Mouse (Mus musculus): ENCODE measurements around the gene Gm36864. TPM values are rescaled to one million over a fixed set of nuclear protein-coding genes. Genes with fewer than 3 reads are reported as not detected.
"Not testable (repeated sequence)": the region's sequence is repeated elsewhere in the genome, so short reads cannot be mapped to it uniquely, and the experiment has no call there.

Gm36864 gene
- polyA plus RNA-seq (2015; fragmentation: Nextera tagmentation; extraction: Ambion mirVana): not detected in 2 replicates

DNA sequence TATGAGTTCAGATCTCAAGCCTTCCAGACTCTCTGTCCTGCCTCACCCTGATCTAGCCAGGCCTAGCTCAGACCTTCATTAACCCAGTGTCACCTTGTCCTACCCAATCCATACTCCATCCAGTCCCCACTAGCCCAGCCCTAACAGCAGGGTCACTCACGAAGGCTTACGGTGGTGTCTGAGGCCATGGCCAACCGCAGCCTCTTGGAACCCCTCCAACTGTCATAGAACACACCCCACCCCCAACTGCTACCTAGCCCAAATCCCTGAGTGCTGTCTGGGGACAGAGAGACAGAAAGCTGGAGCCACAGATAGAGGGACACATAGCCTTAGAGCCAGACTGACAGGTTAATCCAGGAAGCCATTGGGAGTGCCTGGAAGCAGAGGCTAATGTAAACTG is at the start of gene Gm36864:
Gm36864 (plus strand) TSS at position 269 of the 400 bp plus-strand sequence.
- no peaks in the 10 kb centered on the region for H3K4me1 ChIP-seq (ENCODE audit: control insufficient read depth, insufficient read depth, low read length)
- no peaks in the 10 kb centered on the region for H3K9me3 ChIP-seq (replicated peaks; ENCODE audit: control insufficient read depth, low read length, poor library complexity, severe bottlenecking)
- 82% methylated on average over 3 of the region's 3 CpGs for WGBS
- H3K4me3 ChIP-seq (ENCODE audit: low read depth, low read length): no peak within 1 kb of the TSS
- no peak within 1 kb of the TSS for H3K9ac ChIP-seq (ENCODE audit: low read depth, low read length)
- H3K4me2 ChIP-seq (ENCODE audit: low read length): no peak within 1 kb of the TSS
- H3K27me3 ChIP-seq (ENCODE audit: control insufficient read depth, insufficient read depth, low read depth, low read length): no peaks in the 10 kb centered on the region
- no peaks in the 10 kb centered on the region for H3K36me3 ChIP-seq (ENCODE audit: control insufficient read depth, insufficient read depth, low read length)
- no peak for ATAC-seq
- no peak within 1 kb of the TSS for H3K27ac ChIP-seq (ENCODE audit: low read length)

DNA sequence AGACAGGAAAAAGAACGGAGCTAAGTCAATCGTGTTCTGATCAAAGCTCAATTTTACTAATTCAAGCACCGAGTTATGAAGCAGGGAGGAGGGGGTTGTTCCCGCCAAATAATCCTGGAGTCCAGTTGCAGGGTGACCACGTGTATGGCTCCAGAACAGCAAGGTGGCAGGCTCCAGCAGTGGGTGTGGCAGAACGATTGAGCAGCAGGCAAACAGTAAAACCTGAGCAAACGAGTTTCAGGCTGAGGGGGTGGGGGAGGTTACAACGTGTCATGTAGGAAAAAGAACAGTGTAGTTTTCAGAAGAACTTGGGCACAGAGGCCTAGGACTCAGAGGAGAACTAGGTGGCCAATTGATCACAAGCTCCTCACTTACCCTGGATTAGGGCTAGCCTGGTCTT is 49.5 kb upstream of the Gm36864 start:
- WGBS: 74% methylated on average over 8 of the region's 8 CpGs
- H3K27me3 ChIP-seq (ENCODE audit: control insufficient read depth, insufficient read depth, low read depth, low read length); H3K36me3 ChIP-seq (ENCODE audit: control insufficient read depth, insufficient read depth, low read length); H3K9me3 ChIP-seq (replicated peaks; ENCODE audit: control insufficient read depth, low read length, poor library complexity, severe bottlenecking); H3K4me1 ChIP-seq (ENCODE audit: control insufficient read depth, insufficient read depth, low read length); H3K9ac ChIP-seq (ENCODE audit: low read depth, low read length); H3K4me2 ChIP-seq (ENCODE audit: low read length); ATAC-seq; H3K4me3 ChIP-seq (ENCODE audit: low read depth, low read length); H3K27ac ChIP-seq (ENCODE audit: low read length): not testable (repeated sequence)

DNA sequence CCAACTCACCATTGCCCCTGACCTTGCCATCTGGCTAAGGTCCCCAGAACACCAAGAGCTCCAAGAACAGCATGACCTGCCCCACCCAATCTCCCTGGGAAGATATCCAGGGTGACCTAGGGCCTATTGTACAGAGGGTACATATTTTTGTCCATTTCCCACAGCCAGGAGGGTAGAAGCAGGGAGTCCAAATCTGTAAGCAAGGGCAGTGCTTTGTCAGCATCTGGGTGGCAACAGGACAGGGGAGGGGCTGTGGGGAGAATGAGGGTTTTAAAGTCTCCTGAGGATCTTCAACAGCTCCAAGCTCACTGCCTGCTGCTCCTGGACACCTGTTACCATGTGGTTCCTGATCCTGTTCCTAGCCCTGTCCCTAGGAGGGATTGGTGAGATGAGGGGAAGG is 48.0 kb upstream of the Gm36864 start, which contains the start of gene Klk1b24:
Klk1b24 (plus strand) TSS at position 301 of the 400 bp plus-strand sequence.
- not testable (repeated sequence) for H3K4me3 ChIP-seq (ENCODE audit: low read depth, low read length); H3K4me1 ChIP-seq (ENCODE audit: control insufficient read depth, insufficient read depth, low read length); H3K27me3 ChIP-seq (ENCODE audit: control insufficient read depth, insufficient read depth, low read depth, low read length); ATAC-seq; H3K36me3 ChIP-seq (ENCODE audit: control insufficient read depth, insufficient read depth, low read length); H3K9me3 ChIP-seq (replicated peaks; ENCODE audit: control insufficient read depth, low read length, poor library complexity, severe bottlenecking); H3K27ac ChIP-seq (ENCODE audit: low read length); H3K4me2 ChIP-seq (ENCODE audit: low read length); H3K9ac ChIP-seq (ENCODE audit: low read depth, low read length)

DNA sequence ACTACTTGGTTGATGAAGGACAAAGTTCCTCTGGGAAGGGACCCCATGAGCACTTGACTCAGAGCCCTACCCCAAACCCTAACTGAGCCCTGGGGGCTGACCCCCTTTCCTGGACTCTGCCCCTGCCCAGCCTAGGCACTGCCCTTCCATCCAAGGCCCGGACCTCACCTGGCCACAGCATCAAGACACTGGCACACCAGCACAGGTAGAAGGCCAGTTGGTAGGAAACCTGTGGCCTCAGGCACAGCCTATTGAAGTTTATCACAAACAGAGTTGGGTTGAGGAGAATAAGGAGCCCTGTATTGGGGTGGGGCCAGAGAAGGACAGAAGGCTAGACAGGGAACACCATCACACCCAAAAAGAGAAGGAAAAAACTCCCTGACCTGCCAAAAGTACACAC is 42.5 kb upstream of the Gm36864 start:
- not testable (repeated sequence) for H3K27me3 ChIP-seq (ENCODE audit: control insufficient read depth, insufficient read depth, low read depth, low read length); H3K27ac ChIP-seq (ENCODE audit: low read length)
- WGBS: 80% methylated on average over 1 of the region's 1 CpGs

DNA sequence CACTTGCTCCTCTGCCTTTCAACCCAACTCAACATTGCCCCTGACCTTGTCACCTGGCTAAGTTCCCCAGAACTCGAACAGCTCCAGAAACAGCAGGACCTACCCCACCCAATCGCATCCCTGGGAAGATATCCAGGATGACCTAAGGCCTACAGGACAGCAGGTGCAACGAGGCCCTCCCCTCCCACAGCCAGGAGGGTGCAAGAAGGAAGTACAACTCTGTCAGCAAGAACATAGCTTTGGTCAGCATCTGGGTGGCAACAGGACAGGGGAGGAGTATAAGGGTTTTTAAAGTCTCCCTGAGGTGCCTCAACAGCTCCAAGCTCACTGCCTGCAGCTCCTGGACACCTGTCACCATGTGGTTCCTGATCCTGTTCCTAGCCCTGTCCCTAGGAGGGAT is 38.1 kb upstream of the Gm36864 start, which contains the start of gene Klk1b3:
Klk1b3 (plus strand) TSS at position 301 of the 400 bp plus-strand sequence.
- H3K4me1 ChIP-seq (ENCODE audit: control insufficient read depth, insufficient read depth, low read length): no peaks in the 10 kb centered on the region
- H3K4me3 ChIP-seq (ENCODE audit: low read depth, low read length): no peak within 1 kb of the TSS
- WGBS: 62% methylated on average over 3 of the region's 3 CpGs
- no peak for ATAC-seq
- no peak within 1 kb of the TSS for H3K4me2 ChIP-seq (ENCODE audit: low read length)
- H3K27me3 ChIP-seq (ENCODE audit: control insufficient read depth, insufficient read depth, low read depth, low read length): no peaks in the 10 kb centered on the region
- H3K36me3 ChIP-seq (ENCODE audit: control insufficient read depth, insufficient read depth, low read length): no peaks in the 10 kb centered on the region
- no peaks in the 10 kb centered on the region for H3K9me3 ChIP-seq (replicated peaks; ENCODE audit: control insufficient read depth, low read length, poor library complexity, severe bottlenecking)
- H3K27ac ChIP-seq (ENCODE audit: low read length): no peak within 1 kb of the TSS
- no peak within 1 kb of the TSS for H3K9ac ChIP-seq (ENCODE audit: low read depth, low read length)

More for the DNA sequence above, 42.5 kb upstream of the Gm36864 start:
- not testable (repeated sequence) for H3K9ac ChIP-seq (ENCODE audit: low read depth, low read length); H3K36me3 ChIP-seq (ENCODE audit: control insufficient read depth, insufficient read depth, low read length); H3K4me1 ChIP-seq (ENCODE audit: control insufficient read depth, insufficient read depth, low read length); ATAC-seq; H3K4me2 ChIP-seq (ENCODE audit: low read length); H3K4me3 ChIP-seq (ENCODE audit: low read depth, low read length); H3K9me3 ChIP-seq (replicated peaks; ENCODE audit: control insufficient read depth, low read length, poor library complexity, severe bottlenecking)

DNA sequence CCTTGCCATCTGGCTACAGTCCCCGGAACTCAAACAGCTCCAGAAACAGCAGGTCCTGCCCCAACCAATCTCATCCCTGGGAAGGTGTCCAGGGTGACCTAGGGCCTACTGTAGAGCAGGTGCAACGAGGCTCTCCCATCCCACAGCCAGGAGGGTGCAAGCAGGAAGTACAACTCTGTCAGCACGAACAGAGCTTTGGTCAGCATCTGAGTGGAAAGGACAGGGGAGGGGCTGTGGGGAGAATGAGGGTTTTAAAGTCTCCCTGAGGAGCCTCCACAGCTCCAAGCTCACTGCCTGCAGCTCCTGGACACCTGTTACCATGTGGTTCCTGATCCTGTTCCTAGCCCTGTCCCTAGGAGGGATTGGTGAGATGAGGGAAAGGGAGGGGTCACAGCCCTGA is 28.8 kb upstream of the Gm36864 start, which contains the start of gene Klk1b4:
Klk1b4 (plus strand) TSS at position 301 of the 400 bp plus-strand sequence.
- not testable (repeated sequence) for H3K36me3 ChIP-seq (ENCODE audit: control insufficient read depth, insufficient read depth, low read length); ATAC-seq; H3K27me3 ChIP-seq (ENCODE audit: control insufficient read depth, insufficient read depth, low read depth, low read length); H3K4me2 ChIP-seq (ENCODE audit: low read length); H3K4me1 ChIP-seq (ENCODE audit: control insufficient read depth, insufficient read depth, low read length); H3K9ac ChIP-seq (ENCODE audit: low read depth, low read length); H3K27ac ChIP-seq (ENCODE audit: low read length); H3K9me3 ChIP-seq (replicated peaks; ENCODE audit: control insufficient read depth, low read length, poor library complexity, severe bottlenecking); H3K4me3 ChIP-seq (ENCODE audit: low read depth, low read length)
- 56% methylated on average over 3 of the region's 3 CpGs for WGBS

DNA sequence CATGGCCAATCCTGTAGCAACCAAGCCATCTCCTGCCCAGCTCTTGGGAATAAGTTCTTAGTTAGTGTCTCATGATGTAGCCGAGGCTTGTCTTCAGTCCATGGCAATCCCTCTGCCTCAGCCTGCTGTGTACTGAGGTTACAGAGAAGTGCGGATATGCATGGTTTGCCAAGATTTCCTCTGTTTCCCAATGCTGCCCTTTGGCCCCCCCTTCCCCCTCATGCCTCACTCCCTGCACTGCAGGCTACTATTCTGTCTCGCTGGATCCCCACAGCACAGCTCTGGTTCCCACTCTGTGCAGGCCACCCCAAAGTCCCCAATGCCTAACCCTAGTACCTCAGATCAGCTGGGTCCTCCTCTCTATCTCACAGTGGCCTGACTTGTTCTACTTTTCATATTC is 27.7 kb upstream of the Gm36864 start:
- H3K9me3 ChIP-seq (replicated peaks; ENCODE audit: control insufficient read depth, low read length, poor library complexity, severe bottlenecking): no peaks in the 10 kb centered on the region
- no peak overlapping the region for H3K9ac ChIP-seq (ENCODE audit: low read depth, low read length)
- H3K27me3 ChIP-seq (ENCODE audit: control insufficient read depth, insufficient read depth, low read depth, low read length): no peaks in the 10 kb centered on the region
- H3K27ac ChIP-seq (ENCODE audit: low read length): no peak overlapping the region
- no peaks in the 10 kb centered on the region for H3K4me1 ChIP-seq (ENCODE audit: control insufficient read depth, insufficient read depth, low read length)
- no peak for ATAC-seq
- 92% methylated on average over 3 of the region's 3 CpGs for WGBS
- H3K4me2 ChIP-seq (ENCODE audit: low read length): no peak overlapping the region
- no peak overlapping the region for H3K4me3 ChIP-seq (ENCODE audit: low read depth, low read length)
- no peaks in the 10 kb centered on the region for H3K36me3 ChIP-seq (ENCODE audit: control insufficient read depth, insufficient read depth, low read length)

DNA sequence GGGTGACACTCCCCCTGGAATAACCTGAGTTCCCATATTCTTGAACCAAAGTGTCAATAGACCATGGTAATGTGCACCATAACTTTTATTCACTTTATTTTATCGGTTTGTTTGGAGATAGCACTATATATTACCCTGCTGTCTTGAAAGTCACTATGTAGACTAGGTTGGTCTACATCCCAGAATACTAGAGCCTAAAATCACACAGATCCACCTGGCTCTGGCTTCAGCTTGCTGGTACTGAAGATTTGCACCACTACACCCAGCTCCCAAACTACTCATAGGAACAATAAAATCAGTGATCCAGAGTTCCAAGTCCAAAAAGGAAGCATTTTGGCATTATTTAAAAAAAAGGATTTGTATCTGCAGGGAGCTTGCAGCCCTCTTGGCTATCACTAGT is 20.3 kb upstream of the Gm36864 start, which contains the start of gene Klk1b5:
Klk1b5 (plus strand) TSS at position 301 of the 400 bp plus-strand sequence.
- ATAC-seq: no peak
- no peak within 1 kb of the TSS for H3K27ac ChIP-seq (ENCODE audit: low read length)
- H3K4me3 ChIP-seq (ENCODE audit: low read depth, low read length): no peak within 1 kb of the TSS
- H3K36me3 ChIP-seq (ENCODE audit: control insufficient read depth, insufficient read depth, low read length): no peaks in the 10 kb centered on the region
- H3K9ac ChIP-seq (ENCODE audit: low read depth, low read length): no peak within 1 kb of the TSS
- no peaks in the 10 kb centered on the region for H3K9me3 ChIP-seq (replicated peaks; ENCODE audit: control insufficient read depth, low read length, poor library complexity, severe bottlenecking)
- H3K4me2 ChIP-seq (ENCODE audit: low read length): no peak within 1 kb of the TSS
- H3K27me3 ChIP-seq (ENCODE audit: control insufficient read depth, insufficient read depth, low read depth, low read length): no peaks in the 10 kb centered on the region
- WGBS: 93% methylated on average over 1 of the region's 1 CpGs
- H3K4me1 ChIP-seq (ENCODE audit: control insufficient read depth, insufficient read depth, low read length): no peaks in the 10 kb centered on the region

DNA sequence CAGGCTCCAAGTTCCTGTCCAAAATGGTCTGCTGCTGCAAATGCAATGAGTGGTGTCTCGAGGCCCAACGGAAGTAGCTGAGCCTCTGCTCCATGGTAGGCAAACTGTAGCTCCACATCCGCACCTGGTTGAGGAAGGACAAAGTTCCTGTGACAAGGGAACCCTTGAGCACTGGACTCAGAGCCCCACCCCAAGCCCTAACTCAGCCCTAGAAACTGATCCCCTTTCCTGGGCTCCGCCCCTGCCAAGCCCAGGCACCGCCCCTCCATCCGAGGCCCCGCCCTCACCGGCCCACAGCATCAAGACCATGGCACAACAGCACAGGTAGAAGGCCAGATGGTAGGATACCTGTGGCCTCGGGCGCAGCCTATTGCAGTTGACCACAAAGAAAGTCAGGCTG is 14.4 kb upstream of the Gm36864 start:
- not testable (repeated sequence) for H3K9ac ChIP-seq (ENCODE audit: low read depth, low read length)

More for the DNA sequence above, 14.4 kb upstream of the Gm36864 start:
- H3K4me1 ChIP-seq (ENCODE audit: control insufficient read depth, insufficient read depth, low read length); H3K4me3 ChIP-seq (ENCODE audit: low read depth, low read length); H3K9me3 ChIP-seq (replicated peaks; ENCODE audit: control insufficient read depth, low read length, poor library complexity, severe bottlenecking); H3K27ac ChIP-seq (ENCODE audit: low read length); H3K4me2 ChIP-seq (ENCODE audit: low read length); ATAC-seq; H3K36me3 ChIP-seq (ENCODE audit: control insufficient read depth, insufficient read depth, low read length); H3K27me3 ChIP-seq (ENCODE audit: control insufficient read depth, insufficient read depth, low read depth, low read length): not testable (repeated sequence)
- WGBS: 69% methylated on average over 8 of the region's 10 CpGs

All from midbrain, embryonic 16.5 days (tissue).